Mouse (Mus musculus) hindbrain, embryonic 16.5 days (tissue): ENCODE measurements around the gene Rbck1. TPM values are rescaled to one million over a fixed set of nuclear protein-coding genes. Genes with fewer than 3 reads are reported as not detected.
A peak's percentile ranks its signal among the peaks of the same experiment; 100 is the strongest.

ENCODE experiments used
- ATAC-seq: fragments of 200-750 bp; cut with Nextera tagmentation; 2 replicates; pipeline ENCODE4 v1.8.0; 2017; ENCODE audit warnings: moderate TSS enrichment, moderate library complexity
- H3K27ac ChIP-seq: fragments of 300-500 bp; sonication (generic); 2 replicates; pipeline ENCODE4 v1.5.1; 2014; ENCODE audit warnings: low read depth, mild to moderate bottlenecking, control low read depth, low read length, moderate library complexity
- H3K27me3 ChIP-seq: fragments of 300-500 bp; sonication (generic); replicated peaks from 2 replicates; pipeline ENCODE4 v1.6.1; 2014; ENCODE audit warnings: low read length; ENCODE audit not compliant: control insufficient read depth, insufficient read depth
- H3K36me3 ChIP-seq: fragments of 300-500 bp; sonication (generic); 2 replicates; pipeline ENCODE4 v1.6.1; 2014; ENCODE audit warnings: mild to moderate bottlenecking, low read length, moderate library complexity, mixed read lengths; ENCODE audit not compliant: control insufficient read depth, insufficient read depth
- H3K4me1 ChIP-seq: fragments of 300-500 bp; sonication (generic); 2 replicates; pipeline ENCODE4 v1.6.1; 2014; ENCODE audit warnings: low read depth, low read length; ENCODE audit not compliant: control insufficient read depth, insufficient read depth
- H3K4me2 ChIP-seq: fragments of 300-500 bp; sonication (generic); 2 replicates; pipeline ENCODE4 v1.6.1; 2014; ENCODE audit warnings: mild to moderate bottlenecking, low read length, control low read depth, moderate library complexity
- H3K4me3 ChIP-seq: fragments of 300-500 bp; sonication (generic); 2 replicates; pipeline ENCODE4 v1.5.1; 2014; ENCODE audit warnings: mild to moderate bottlenecking, low read length, control low read depth, moderate library complexity
- H3K9ac ChIP-seq: fragments of 300-500 bp; sonication (generic); 2 replicates; pipeline ENCODE4 v1.6.1; 2014; ENCODE audit warnings: low read depth, mild to moderate bottlenecking, control low read depth, low read length, moderate library complexity
- H3K9me3 ChIP-seq: fragments of 300-500 bp; sonication (generic); 2 replicates; pipeline ENCODE4 v1.6.1; 2014; ENCODE audit warnings: mild to moderate bottlenecking, low read length, moderate library complexity; ENCODE audit not compliant: control insufficient read depth
- WGBS: fragments of 180-500 bp; shearing (Covaris S2); extraction: QIAGEN DNeasy Blood & Tissue Kit; methylation state at CpG from one replicate; pipeline ENCODE4 v1.1.7; 2014; 5-methylcytosine and 5-hydroxymethylcytosine counted together
- polyA plus RNA-seq: library from polyadenylated mRNA; unstranded; fragments of >200 nt; fragmentation: Nextera tagmentation; extraction: Ambion mirVana; gene quantifications from 2 replicates; pipeline ENCODE4 v1.2.1, GENCODE M21; 2015

Gene Rbck1
- polyA plus RNA-seq, 1 experiment from 2014 or later = 92.1 TPM

DNA sequence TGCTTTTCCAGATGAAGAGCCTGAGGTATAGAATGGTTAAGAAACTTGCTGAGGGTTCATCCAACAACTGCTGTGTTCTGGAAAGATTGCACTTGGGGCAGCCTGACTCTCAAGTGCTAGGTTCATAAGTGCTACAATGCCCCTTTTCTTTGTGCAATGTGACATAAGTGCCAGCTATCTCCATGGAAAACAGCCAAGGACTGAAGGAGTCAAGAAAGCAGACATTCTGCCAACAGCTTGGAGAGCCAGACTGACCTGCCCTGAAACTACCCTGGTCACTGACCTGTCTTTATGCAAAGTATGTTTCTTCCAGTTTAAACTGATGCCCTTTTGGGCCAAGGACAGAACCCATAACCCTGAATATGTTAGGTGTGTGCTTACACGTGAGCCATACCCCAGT, 4.4 kb upstream of the Rbck1 start:
- 96% methylated on average over 1 of the region's 1 CpGs for WGBS
- Histone ChIP-seq H3K9me3 (no peaks in the 10 kb centered on the region), H3K27me3 (peaks cover 3% of the 10 kb centered on the region; the same call in 1 of the 2 replicates), H3K9ac (no peak overlapping the region), H3K4me2 (no peak overlapping the region), H3K4me1 (no peaks in the 10 kb centered on the region), H3K36me3 (no peaks in the 10 kb centered on the region), H3K27ac (no peak overlapping the region), H3K4me3 (no peak overlapping the region)
- no peak for ATAC-seq

- H3K4me2 ChIP-seq = no peak overlapping the region
- no peaks in the 10 kb centered on the region for H3K36me3 ChIP-seq
- no peak overlapping the region for H3K27ac ChIP-seq
- ATAC-seq = no peak
- H3K9ac ChIP-seq = no peak overlapping the region
- H3K4me3 ChIP-seq = no peak overlapping the region
- no peaks in the 10 kb centered on the region for H3K9me3 ChIP-seq
- WGBS = 58% methylated on average over 11 of the region's 11 CpGs
- peaks cover 13% of the 10 kb centered on the region for H3K4me1 ChIP-seq
- peaks cover 3% of the 10 kb centered on the region; the same call in 1 of the 2 replicates for H3K27me3 ChIP-seq
These were observed 2.9 kb upstream of the Rbck1 start for GRCm38 (mm10) chr2:152335289-152335820.

GRCm38 (mm10) chr2:152333345-152334006, 1.0 kb upstream of the Rbck1 start:
- Histone ChIP-seq H3K36me3 (peaks cover 6% of the 10 kb centered on the region), H3K27me3 (peaks cover 3% of the 10 kb centered on the region; the same call in 1 of the 2 replicates), H3K4me1 (peaks cover 18% of the 10 kb centered on the region), H3K4me2 (no peak overlapping the region), H3K27ac (no peak overlapping the region), H3K9ac (no peak overlapping the region), H3K4me3 (no peak overlapping the region), H3K9me3 (no peaks in the 10 kb centered on the region)
- ATAC-seq = no peak
- 81% methylated on average over 4 of the region's 4 CpGs for WGBS

DNA sequence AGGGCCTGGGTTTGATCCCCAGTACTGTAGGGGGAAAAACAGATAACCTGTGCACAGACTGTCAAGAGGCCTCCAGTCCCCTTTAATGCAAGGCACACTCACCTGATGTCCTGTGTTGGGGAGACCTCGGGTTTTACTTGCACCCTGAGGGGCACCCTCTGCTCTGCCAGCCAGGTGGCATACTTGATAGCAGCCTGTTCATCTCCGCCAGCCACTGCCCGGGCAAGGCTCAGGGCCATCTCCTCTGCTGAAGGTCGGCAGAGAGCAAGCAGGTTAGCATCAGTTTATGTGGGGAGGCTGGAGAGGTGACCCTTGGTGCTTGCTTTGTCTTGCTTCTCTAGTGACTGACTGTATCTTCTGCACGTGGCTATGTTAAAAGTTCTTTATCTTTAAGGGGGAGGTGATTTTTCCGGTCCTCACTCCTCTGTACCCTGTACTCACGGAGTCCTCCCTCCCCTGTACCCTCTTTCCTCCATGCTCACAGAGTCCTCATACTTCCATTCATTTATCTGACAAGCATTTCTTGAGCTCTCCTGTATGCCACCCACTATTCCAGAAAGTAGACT, 1.5 kb downstream of the Rbck1 start:
- no peak for ATAC-seq
- Histone ChIP-seq H3K4me2 (peak overlapping the region; percentile 93), H3K4me1 (peaks cover 18% of the 10 kb centered on the region), H3K27ac (no peak overlapping the region), H3K27me3 (no peaks in the 10 kb centered on the region), H3K9me3 (no peaks in the 10 kb centered on the region), H3K9ac (no peak overlapping the region), H3K36me3 (peaks cover 15% of the 10 kb centered on the region), H3K4me3 (peak overlapping the region; percentile 81)
- 73% methylated on average over 7 of the region's 7 CpGs for WGBS

DNA sequence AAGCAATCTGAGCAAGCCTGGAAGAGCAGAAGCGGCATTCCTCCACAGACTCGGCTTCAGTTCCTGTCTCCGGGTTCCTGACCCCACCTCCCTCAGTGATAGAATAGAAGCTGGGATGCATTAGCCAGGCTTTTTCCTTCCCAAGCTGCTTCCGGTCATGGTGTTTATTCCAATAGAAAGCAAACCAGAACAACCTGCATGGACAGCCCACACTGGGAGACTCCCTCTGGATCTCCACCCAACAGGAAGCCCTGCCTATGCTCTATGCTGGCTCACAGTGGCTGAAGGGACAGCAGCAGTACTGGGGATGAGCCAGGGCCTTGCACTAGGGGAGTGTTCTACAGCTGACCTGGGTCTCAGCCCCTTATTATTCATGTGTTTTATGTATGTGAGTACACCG, 4.5 kb downstream of the Rbck1 start:
- WGBS = 83% methylated on average over 5 of the region's 5 CpGs
- peaks cover 32% of the 10 kb centered on the region for H3K36me3 ChIP-seq

DNA sequence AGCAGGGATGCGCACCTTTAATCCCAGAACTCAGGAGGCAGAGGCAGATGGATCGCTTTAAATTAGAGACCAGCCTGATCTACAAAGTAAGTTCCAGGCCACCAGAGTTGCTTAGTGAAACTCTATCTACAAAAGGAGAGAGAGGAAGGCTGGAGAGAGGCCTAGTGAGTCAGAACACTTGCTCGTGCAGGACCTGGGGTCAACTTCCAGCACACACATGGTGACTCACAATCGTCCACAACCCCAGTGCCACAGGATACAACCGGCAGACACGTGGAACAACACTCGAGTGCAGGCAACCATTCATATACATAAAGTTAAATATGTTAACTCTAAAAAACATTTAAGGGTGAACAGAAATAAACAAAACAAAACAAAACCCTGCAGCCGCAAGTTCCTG, 5.8 kb downstream of the Rbck1 start:
- ATAC-seq = no peak
- Histone ChIP-seq H3K27me3 (no peaks in the 10 kb centered on the region), H3K4me1 (peaks cover 18% of the 10 kb centered on the region), H3K4me3 (no peak overlapping the region), H3K9ac (no peak overlapping the region), H3K4me2 (no peak overlapping the region), H3K36me3 (peaks cover 32% of the 10 kb centered on the region), H3K9me3 (no peaks in the 10 kb centered on the region), H3K27ac (no peak overlapping the region)
- 93% methylated on average over 8 of the region's 8 CpGs for WGBS

More for the DNA sequence above, 4.5 kb downstream of the Rbck1 start:
- ATAC-seq = no peak
- Histone ChIP-seq H3K4me3 (no peak overlapping the region), H3K4me2 (no peak overlapping the region), H3K27me3 (no peaks in the 10 kb centered on the region), H3K9me3 (no peaks in the 10 kb centered on the region), H3K4me1 (peaks cover 18% of the 10 kb centered on the region), H3K9ac (no peak overlapping the region), H3K27ac (no peak overlapping the region)

- no peak overlapping the region for H3K4me2 ChIP-seq
- WGBS = 92% methylated on average over 13 of the region's 13 CpGs
- no peak overlapping the region for H3K4me3 ChIP-seq
- peaks cover 13% of the 10 kb centered on the region for H3K4me1 ChIP-seq
- no peak for ATAC-seq
- peaks cover 33% of the 10 kb centered on the region for H3K36me3 ChIP-seq
- H3K9ac ChIP-seq = no peak overlapping the region
- H3K9me3 ChIP-seq = no peaks in the 10 kb centered on the region
- no peak overlapping the region for H3K27ac ChIP-seq
- H3K27me3 ChIP-seq = no peaks in the 10 kb centered on the region
These were observed 6.3 kb downstream of the Rbck1 start for GRCm38 (mm10) chr2:152326157-152326556.

GRCm38 (mm10) chr2:152324842-152325241, 7.6 kb downstream of the Rbck1 start:
- ATAC-seq = no peak
- Histone ChIP-seq H3K4me3 (no peak overlapping the region), H3K4me2 (no peak overlapping the region), H3K9ac (no peak overlapping the region), H3K27me3 (no peaks in the 10 kb centered on the region), H3K36me3 (peaks cover 43% of the 10 kb centered on the region), H3K9me3 (no peaks in the 10 kb centered on the region), H3K27ac (no peak overlapping the region), H3K4me1 (peaks cover 4% of the 10 kb centered on the region; the same call in 1 of the 2 replicates)
- 79% methylated on average over 3 of the region's 3 CpGs for WGBS

DNA sequence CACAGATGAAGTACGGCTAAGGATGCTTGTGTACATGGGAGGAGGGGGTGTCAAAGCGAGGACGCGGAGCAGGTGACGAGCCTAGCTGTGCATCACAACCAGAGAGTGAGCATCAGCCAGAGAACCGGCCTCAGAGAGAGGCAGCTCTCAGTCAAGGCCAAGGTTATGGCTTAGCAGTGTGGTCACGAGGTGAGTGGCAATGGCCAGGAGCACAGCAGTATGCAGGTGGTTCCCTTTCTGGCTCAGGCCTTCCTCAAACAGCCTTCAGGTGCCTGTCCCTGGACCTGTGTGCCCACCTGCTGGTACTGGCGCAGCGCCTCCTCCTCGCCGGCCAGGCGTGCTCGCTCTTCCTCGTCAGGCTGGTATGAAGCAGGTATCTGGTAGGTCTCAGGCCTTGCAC, 8.5 kb downstream of the Rbck1 start:
- no peak for ATAC-seq
- Histone ChIP-seq H3K4me1 (no peaks in the 10 kb centered on the region), H3K9ac (no peak overlapping the region), H3K4me3 (no peak overlapping the region), H3K9me3 (no peaks in the 10 kb centered on the region), H3K36me3 (peaks cover 40% of the 10 kb centered on the region), H3K27me3 (no peaks in the 10 kb centered on the region), H3K4me2 (no peak overlapping the region), H3K27ac (no peak overlapping the region)
- 93% methylated on average over 14 of the region's 14 CpGs for WGBS
